Mouse (Mus musculus) layer of hippocampus, postnatal 14 days (tissue): ENCODE results near the gene Susd6. TPM values are rescaled to one million over a fixed set of nuclear protein-coding genes. Genes with fewer than 3 reads are reported as not detected.

ENCODE experiments used
- DNase-seq, 2 experiments: peaks; one replicate each; pipeline ENCODE4 v3.0.0; 2021 to 2022; ENCODE audit warnings: low spot score in 2 of 2, mixed read lengths in 1 of 2
- total RNA-seq, 2 experiments: library from RNA; stranded (reverse); gene quantifications; 2 replicates each; pipeline ENCODE4 v1.2.3; 2021

Susd6 gene
- total RNA-seq, 2 experiments from 2014 or later: 54.3 TPM

DNA sequence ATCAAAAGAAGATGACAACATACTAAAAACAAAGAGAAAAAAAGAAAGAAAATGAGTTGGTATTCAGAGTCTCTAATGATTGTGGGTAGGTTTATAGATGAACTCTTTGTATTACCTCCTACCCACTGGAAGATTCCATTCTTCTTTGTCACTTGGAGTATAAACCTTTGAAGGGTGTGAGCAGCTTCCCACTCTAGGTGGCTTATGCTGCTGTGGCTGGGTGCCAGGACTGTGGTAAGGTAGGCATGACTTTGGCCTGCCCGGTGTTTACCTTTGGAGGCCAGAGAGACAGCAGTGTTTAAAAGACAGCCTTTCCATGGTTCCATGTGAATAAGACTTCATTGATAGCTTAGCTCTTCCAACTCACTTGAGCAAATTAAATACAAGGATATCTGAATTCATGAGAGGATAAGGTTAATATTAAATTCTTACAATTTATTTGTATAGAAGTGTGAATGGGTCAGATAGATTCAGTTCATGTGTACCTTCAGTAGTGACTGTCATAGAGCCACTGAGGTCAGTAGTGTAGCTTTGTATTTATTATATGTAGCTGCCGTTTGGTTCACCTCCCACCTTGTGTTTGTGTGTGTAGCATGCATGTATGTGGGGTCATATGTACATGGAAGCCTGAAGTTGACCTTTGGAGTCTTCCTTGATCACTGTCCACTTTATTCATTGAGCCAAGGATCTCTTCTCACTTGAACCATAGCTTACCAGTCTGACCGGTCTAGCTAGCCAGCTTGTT is 44.0 kb downstream of the Susd6 start:
- DNase-seq: no peak

DNA sequence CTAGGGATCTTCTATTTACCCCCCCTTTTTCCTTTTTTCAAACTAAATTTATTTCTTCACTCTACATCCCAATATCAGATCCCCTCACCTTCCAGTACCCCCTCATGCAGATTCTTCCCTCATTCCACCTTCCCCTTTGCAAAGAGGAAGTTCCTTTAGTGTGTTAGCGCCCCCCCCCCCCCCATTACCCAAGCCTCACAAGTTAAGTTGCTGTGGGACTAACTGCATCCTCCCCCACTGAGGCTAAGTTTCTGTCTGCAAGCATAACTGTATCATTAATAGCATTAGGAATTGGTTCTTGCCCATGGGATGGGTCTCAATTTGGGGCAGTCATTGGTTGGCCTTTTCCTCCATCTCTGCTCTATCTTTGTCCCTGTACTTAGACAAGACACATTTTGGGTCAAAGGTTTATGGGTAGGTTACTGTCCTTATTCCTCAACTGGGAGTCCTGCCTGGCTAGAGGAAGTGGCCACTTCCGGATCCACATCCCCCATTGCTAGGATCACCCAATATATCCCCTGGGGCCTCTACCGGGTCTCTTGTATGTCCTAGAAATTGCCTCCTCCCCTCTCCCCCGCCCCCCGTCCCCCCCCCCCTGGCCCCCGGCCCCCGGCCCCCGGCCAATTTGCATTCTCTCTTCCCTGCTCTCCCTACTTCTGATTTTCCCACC is 44.7 kb downstream of the Susd6 start:
- no peak for DNase-seq

DNA sequence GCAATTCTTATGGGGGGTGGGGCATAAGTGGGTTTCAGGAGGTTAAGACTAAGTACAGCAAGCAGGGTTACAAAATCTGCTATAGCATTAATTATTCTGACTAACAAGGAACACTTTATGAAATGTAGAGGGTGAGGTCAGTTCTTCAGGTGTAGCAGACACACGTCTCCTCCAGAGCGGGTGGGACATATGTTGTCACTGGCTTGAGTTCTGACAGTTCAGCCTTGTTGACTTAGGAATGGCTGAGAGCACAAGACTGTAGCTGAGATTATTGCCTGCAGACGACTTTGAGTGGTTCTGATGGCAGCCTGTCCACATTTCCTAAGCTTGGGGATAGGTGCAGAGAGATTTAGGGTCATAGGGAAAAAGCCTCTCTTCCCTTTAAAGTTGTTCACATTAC is 47.3 kb downstream of the Susd6 start:
- no peak for DNase-seq

DNA sequence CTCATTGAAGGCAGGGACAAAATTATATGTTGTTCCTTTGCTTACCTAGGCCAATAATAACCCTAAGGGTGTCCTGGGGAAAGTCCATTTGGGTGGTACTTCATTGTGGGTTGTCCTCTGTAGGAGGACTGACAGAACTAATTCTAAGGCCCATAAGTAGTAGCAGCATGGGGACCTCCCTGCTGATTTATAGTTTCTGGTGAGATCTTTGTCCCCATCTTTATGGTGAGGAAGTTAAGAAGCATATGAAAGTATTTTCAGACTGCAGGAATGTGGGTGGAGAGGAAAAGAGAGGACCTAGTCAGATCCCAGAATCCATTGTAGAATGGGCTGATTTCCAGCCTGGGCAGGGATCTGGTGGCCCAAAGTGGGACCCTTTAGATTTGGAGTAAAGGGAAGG is 48.0 kb downstream of the Susd6 start:
- no peak for DNase-seq

DNA sequence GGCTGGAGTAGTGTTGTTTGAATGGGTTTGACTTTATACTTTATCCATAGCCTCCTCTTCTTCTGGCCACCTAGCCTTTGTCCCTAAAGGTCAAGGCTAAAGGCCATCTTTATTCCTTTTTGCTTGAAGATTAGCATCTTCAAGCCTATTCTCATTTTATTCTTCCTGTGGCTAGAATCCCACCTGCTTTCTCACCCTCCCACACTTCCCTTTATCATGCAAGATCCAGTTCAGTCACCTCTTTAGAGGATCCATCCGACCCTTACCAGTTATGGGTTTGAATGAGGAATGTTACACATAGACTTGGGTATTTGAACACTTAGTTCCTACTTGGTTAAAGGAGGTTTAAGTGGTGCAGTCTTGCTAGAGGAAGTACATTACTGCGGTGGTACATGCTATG is 48.5 kb downstream of the Susd6 start:
- DNase-seq: no peak

DNA sequence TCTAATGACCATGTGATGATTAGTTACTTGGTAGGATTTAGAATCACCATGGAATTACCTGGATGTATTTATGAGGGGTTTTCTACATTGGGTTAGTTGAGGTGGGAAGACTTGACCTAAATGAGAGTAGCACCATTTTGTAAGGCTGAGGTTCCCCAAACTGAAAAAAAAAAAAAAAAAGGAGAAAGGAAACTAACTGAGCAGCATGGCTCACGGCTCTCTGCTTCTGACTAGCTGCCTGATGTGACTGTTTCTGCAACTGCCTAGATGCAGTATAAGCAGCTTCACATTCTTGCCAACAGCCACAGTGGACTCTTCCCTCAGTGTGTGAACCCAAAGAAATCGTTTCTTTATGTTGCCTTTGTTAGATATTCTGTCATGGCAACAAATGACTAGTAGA is 49.3 kb downstream of the Susd6 start:
- DNase-seq: no peak

DNA sequence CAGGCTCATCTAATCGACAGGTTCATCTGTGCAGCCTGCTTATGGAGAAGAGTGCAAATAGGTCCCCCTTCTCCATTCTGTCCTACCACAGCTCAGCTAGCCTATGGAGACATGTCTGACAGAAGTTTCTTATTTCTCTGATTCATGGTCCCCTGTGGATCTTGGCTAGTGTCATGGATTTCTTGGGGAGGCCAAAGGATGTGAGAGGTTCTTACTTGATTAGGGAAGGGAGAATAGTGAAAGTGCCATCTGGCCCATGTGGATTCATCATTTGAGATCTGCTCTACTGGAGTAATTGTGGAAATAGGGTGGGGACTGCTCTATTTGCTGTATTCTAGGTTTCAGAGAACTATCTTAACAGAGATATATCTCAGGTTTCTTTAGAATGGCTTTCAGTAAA is 51.3 kb downstream of the Susd6 start:
- no peak for DNase-seq

DNA sequence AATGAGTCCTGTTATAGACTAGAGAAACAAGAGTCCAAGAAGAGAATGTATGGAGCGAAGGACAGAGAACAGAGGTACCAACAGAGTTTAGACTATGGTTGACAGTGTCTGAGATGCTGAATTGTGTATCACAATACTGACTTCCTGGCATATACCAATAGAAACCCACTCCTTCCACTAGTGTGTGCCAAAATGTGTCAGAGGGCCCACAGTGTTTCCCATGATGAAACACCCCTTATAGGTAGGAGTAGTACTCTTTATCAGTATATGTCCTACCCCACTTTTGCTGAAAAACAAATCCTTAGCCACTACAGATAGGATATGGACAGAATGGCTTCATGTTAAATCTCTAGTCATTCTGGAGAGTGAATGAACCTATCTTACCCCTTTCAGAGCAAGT is 52.3 kb downstream of the Susd6 start:
- DNase-seq: no peak

DNA sequence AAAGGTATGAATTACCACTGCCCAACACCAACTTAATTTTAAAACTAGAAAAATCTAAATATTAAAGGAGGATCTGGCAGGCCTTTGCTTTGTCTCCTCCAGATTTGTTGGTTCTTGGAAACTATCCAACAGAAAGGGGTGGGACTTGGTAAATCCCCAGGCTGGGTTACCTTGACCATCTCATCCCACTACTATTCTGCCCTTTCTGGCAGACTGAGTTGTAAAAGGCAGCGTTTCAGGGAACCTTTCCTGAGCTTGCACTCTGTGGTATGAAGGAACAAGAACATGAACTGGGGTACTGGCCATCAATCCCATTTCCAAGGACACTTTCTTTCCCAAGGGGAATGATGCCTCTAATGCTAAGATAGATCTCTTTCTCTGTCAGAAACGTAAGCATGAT is 52.9 kb downstream of the Susd6 start:
- no peak for DNase-seq

DNA sequence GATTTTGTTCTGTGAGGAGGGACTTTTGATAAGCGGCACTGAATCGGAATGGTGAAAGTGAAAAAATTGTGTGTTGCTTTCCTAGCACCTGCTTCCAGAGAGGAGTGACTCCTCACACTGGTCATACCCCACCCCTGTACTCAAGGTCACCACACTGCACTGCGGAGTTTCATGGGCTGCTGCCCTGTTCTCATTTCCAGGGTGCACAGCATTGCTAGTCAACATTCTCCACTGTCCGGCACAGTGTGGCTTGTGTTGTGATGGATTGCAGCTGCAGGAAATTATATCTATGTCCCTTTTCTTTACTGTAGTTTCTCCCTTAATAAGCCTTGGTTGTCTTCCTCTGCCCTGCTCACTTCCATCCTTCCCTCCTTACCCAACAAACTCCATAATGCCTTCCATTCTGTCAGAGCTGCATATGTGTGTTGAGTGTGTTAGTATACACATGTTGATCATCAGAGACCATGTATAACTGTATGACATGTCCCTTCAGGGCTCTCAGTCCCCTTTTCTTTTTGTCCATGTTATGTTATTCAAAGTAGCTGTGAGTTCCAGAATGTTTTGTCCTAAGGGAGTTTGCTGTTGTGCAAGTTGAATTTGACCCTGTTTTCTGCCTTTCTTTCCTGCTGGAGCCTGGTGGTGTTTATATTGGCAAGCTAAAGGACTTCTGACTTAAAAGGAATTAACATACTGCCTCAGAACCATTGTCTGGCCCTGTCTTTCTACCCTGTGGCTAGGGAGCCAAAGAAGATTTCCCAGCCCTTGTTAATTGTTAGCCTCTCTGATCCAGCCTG is 53.5 kb downstream of the Susd6 start:
- no peak for DNase-seq

DNA sequence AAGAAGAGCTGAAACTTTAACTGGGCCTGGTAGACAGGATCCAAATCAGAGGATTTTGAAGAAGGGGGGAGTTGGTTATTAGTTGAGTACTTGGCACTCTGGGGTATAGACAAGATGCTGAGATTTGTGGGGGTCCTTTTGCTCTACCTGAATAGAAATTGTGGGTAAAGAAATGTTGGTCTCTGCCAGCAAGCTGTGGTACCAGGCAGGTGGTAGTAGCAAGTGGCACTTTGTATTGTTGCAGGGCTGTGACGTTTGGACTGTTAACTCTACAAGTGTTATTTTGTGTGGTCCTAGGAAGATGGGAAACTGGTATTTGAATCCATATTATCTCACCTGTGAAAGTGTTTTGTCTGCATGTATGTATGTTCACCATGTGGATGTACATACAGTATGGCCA is 55.6 kb downstream of the Susd6 start:
- no peak for DNase-seq

DNA sequence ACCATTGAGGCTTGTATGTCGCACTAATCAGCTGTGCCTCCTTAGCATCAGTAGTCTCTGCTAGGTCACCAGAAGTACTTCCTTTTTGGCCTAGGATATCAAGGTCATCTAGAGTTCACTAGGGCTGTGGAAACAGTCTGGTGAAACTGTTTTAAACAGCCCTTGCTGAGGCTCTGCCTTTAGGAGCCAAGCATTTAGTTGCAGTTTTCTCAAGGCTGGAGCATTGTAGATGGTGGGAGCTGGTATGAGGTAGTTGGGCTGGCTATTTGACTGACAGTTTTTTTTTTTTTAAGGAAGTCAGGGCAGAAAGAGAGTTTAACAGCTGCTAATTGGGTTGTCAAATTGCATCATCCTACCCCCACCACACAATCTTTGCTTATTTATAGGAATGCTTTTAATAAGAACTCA is 56.6 kb downstream of the Susd6 start:
- DNase-seq: no peak

DNA sequence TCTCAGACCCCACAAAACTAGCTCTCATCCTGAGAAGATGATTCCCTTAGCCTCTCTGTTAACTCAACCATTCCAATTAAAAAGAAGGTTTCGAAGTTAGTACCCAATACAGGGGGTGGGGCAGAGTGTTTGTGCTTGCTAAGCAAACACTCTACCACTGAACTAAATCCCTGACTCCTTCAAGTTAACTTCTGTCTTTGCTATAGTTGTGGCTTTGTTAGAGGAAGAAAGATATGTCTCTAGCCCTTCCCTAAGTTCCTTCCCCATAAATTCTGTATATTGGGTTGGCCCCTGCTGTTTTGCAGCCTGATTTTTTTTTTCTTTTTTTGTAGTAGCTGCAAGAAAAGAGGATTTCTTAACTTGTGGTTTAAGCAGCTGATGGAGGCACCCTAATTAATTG is 61.7 kb downstream of the Susd6 start:
- no peak for DNase-seq

DNA sequence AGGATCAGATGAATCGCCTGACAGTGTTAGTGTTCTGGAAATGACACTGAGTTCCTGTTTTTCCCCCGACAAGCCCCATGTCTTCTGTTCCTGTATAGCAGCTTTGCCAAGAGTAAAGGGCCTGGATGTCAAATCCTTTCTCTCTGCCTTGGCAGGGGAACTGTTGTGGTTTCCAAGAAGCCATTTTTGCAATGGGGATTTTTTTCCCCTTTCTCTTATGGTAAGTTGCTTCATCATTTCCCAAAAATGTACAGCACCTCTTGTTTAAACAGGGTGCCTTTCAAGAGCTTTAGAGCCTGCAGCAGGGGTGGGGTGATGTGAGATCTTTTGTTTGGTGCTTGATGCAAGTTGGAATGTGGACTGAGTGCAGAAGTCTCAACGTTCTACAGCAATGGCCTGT is 63.4 kb downstream of the Susd6 start:
- DNase-seq: no peak

DNA sequence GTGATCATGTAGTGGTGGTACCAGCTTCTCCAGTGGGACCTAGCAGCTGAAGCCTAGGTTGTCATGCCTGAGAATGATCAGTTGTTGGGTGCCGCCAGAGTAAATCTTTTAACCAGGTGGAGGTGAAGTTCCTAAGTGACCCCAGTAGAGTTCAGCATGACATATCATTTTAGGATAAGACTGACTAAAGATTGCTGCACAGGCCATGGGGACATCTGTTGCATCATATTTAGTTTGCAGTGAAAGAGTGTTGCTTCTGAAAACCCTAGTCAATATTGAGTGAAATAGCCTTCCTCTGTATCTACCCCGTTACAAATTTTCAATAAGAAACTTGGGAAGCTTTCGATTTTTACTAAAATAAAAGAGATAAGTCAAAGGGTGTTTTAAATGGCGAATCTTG is 64.4 kb downstream of the Susd6 start:
- no peak for DNase-seq

DNA sequence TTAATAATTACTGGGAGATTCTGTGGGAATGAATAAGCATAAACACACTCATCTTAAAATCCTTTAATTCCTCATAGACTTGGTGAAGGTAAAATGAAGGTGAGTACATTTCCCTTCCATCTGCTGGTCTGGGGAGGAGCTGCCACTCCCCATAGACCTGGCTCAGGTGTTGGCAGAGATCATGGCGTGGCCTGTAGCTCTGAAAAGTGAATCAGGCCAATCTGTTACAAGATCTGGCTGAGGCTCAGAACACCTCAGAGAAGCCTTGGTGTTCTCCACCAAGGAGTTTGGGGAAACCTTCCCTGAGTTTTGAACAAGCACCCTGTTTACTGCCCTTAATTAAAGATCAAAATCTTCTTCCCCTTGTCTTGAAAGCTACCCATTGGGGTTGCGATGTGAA is 64.8 kb downstream of the Susd6 start:
- no peak for DNase-seq

DNA sequence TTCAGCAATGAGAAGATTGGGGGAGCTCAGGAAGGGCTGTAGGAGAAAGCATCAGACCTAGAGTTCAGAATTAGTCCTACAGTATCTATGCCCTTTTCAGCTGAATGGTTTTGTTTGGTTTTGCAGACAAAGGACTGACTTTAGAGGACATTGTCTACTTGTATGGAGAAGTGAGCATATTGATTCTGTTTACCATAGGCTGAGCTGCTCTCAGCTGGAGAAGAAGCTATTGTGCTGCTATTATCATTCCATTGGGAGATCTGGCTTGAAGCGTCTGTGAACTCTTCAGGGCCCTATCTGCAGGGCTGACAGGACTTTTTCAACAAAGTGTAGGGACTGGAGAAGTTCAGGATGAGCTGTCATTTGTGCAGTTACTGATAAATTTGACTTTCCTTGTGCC is 65.3 kb downstream of the Susd6 start:
- DNase-seq: no peak

DNA sequence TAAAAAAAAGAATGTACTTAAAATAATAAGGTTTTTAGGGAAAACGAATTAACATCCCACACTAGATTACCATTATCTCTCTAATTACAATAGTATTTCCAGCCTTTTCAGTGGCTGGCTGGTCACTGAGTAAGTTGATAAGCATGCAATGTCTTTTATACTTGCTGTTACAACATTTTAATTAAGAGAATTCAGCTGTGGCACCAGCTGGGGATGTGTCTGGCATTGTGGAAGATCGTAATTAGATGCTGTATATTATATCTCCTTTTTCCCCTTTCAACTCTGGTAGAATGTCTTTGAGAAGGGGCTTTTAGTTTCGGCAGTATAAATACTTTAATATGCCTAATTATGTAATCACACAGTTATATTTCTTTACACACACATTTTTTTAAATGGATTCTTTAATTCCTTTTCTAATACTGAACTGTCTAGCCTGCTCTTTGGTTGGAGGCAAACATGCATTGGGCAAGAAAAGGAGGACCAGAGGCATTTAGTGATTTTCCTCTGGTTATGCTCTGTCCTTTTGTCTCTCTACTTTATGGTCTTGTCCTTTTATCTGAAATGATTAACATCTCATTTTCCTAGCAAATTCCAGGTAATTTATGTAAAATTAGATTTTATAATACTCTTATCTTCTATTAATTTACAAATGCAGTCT is 67.5 kb downstream of the Susd6 start:
- DNase-seq: no peak

DNA sequence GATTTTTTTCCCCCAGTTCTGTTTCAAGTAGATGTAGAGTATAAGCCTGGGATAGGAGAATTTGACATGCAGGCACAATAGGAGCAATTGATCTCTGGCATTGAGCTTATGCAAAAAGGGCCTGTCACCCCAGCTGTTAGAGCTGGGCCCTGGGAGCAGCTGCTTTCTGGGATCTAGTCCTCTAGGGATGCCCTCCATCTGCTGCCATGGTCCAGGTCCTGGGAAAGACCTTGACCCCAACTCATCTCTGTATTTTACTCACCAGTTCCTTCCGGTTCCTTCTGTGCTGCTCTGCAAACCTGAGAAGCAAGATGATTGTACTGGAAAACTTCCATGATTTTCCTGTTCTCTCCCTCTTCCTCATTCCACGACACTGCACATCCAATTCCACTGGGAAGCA is 68.0 kb downstream of the Susd6 start:
- no peak for DNase-seq

DNA sequence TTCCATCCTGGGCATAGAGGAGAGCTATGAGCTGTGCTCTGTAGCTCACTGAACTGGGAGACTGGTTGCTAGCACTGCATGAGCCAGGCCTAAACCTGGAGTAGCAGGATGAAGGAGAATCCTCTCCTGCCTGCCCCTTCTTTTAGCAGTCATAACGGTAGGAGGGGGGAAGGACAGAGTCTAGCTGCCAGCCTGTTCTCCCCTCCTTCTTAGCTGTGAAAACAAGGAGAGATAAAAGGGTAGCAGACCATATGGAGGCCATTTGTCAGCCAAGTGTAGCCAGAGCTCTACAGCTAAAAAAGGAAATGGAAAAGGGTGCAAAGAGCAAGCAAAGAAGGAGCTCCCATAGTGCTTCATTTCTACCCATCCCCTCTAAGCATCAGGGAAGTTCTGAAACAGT is 71.6 kb downstream of the Susd6 start:
- no peak for DNase-seq

DNA sequence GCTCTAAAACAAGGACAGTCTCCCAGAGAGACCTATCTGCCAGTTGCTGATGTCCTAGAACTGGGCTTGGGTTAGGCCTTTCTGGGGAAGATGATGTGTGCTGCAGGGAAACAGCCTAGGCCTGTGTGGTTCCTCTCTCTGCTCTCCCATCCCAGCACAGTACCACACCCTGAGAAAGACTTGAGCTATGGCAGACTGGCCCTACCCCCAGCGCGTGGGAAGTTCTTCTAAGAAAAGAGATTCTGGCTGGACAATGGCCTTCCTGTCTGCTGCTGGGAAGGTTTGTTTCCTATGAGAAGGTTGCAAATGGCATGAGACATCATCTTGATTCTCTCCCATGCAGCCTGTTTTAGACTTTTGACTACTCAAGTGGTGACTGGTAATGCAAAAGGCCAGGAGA is 73.1 kb downstream of the Susd6 start:
- no peak for DNase-seq

DNA sequence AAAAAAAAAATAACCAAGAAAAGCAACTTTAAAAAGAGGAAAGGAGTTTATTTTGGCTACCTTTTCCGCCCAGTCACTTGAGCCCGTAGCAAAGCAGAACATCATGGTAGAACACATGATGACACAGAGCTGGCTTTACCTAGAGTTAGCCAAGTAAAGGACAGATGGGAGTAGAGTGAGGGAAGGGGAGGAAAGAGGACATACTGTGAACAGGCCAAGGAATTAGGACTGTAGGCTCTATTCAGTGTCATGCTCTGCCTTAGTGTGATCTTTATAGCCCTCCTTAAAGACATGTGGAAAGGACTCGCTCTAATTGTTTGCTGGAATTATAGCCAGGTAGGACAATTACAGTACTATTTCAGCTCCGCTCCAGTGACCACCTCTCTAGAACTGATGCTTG is 74.9 kb downstream of the Susd6 start:
- no peak for DNase-seq
